Mouse (Mus musculus) right cerebral cortex, postnatal 10 days (tissue): ENCODE measurements at regions not wholly inside any gene's neighbourhood (a gene's known extent, or its start where the extent isn't known, plus 50 kb on each side); places are given as distances from the start of the nearest gene placed in this dataset.

ENCODE experiments used
- DNase-seq, 2 experiments: peaks; one replicate each; pipeline ENCODE4 v3.0.0; 2021; ENCODE audit warnings: low spot score in 2 of 2

DNA sequence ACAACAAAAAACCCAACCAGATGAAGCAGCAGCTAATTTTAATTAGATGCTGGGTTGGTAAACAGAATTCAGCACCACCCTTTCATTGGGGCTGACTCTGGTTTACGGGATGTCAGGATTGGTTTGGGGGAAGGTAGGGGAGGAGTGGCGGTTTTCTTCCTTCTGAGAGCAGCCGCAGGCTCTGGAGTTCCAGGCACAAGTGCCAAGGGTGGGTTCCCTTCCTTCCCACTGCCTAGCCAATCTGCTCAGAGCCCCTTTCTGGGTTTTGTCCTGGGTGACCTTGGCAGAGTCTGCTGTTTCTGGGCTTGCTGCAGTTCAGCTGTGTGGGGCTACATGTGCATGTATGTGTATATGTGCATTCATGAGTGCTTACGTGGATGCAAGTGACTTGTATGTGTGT lies 260.5 kb upstream of the Gm4791 start:
- no peak for DNase-seq

DNA sequence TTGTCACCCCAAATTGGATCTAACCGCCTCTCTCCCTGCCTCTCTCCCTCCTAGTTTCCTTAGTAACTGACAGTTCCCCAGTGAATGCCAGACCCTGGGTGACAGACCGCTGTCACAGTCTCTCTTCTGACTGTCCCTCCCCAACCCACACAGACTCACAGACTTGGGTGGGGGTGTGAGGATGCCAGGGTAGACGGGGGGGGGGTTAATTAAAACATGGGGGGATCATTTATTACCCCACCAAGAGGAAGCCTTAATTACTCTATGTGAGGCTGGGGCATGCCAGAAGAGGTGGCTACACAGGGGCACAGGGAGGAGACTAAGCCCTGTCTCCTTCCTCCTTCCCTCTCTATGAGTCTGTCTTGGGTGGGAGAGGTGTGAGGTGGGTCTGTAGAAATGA lies 261.1 kb upstream of the Gm4791 start:
- no peak for DNase-seq

DNA sequence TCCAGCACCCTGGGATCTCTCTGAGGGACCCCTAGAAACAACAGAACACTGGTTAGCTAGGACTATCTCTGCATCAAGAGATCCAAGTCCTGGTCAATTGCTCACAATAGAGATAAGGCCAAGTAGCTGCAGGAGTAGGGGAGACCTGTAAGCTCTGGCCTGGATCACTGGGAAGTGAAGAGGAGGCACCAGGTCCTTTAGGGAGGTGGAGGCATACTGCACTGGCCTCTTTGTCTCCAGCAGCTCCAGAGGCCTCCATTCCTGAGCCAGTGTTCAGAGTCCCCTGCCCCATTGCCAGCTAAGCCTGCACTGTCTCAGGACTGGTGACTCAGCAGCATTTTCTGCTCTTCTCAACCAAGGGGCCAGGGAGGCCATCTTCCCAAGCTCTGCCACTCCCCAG lies 262.3 kb upstream of the Gm4791 start:
- DNase-seq, result no peak

DNA sequence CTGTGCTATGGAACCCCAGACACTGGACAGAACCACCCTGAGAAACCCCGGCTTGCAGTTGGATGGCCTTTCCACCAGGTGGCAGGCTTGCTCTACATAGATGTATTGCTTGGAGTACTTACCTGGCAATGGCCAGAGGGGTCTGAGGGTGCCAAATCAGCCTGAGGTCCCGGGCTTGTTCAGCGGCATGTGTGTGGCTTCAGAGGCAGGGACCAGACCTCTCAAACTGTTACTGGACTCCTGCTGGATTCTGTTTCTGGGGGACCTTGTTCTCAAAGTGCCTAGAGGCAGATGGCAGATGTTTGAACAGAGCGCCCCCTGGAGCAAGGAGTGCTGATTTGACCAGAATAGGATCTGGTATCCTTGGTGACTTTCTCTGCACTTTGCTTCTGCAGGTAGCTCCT lies 262.9 kb upstream of the Gm4791 start:
- peak; percentile 85 to 92 for DNase-seq

DNA sequence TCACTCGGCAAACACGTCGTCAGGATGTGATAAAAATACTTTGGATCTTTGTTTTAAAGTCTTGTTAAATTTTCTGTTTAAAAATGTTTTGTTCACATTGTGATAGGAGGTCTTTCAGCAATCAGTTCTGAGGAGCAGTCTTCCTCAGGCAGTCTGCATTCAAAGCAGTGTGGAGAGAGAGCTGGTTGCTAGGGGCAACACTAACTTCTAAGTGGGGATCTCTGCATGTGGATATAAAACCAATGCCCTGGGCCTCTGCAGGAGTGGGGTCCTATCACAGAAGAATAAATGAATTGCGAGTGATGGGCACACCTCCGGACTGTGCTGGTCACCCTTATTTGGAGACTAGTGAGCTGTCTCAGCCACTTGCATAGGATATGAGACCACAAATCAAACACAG lies 270.1 kb upstream of the Gm4791 start:
- DNase-seq, result peak; percentile 64 to 75

DNA sequence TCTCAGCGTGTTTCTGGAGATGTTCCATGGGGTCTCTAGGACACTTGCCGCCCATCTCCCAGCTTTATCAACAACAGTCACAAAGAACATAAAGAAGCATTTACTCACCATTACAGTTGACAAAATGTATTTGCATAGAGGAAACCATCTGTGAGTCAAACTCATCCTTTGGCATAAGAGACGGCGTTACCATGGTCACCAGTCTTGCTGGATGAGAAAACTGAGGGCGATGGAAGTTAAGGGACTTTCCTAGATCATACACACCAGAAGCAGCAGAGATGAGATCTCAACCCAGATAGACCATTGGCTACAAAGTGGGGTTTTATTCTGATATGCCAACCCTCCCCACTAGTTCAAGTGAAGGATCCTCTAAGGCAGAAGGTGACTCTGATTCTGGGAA lies 274.3 kb upstream of the Gm4791 start:
- DNase-seq, result peak; percentile 69 to 83

DNA sequence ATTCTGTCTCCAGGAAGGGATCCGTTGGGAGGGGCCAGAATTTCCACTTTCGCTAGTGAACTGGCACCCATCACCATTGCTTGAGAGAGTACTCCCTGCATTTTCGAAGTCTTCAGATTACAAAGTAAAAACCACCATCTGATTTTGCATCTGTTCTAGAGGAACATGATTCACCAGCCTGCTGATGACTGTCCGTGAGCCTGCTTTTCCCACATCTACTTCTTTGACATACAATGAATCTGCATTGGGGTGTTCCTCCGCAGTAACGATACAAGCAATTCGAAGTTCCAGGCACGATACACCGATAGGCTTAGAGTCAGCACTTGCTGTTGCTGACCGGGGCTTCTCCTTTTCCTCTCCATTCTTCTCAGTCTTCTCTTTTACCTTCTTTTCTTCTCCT lies 285.1 kb upstream of the Gm4791 start:
- no peak for DNase-seq

DNA sequence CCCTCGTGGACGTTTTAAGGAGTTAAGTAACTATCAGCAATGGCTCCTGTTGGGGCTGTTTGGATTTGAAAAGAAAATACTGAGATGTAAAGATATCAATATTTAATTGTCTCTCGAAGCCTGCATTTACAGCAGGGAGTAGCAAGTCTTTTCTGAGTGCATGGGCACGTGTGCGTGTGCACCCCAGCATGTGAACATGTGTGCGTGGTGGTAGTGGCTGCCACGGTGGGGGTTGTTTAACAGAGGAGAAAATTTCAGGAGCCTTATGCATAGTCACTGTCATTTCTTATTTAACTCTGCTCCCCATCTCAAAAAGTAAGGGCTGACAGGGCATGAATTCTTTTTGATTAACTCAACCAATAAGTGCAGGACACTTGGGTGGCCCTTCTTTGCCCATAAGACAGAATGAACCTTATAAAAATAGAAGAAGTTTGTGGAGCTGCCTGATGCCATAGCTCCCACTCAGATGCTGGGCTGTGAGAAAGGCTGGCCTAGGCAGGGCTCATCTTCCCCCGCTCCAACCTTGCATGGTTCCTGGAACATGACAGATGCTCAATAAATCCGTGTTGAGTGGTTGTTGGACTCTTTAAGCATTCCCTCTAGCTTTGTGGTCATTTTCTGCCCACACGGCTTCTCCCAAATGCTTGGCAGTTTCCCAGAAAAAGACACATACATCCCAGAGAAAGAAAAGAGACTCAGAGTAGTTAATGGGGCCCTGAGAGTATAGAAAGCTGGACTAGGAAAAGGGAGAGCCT lies 294.2 kb upstream of the Gm4791 start:
- no peak for DNase-seq

DNA sequence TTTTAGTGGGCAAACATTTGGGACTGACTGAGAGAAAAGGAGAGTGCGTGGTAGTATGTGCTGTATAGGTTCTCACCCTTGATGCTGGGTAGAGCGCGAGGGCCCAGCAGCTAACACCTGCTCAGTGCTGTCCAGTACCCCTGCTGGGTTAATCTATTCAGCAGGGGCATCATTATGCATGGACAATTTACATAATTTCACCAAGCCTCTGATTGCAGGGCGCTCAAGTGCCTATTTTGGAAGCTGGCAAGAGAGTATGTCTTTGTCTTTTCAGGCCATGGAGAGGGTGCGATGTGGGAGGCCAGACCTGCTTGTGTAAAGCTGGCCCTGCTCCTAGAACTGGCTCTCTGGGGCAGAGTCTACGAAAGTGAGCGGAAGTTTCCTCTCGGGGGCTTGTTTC lies 294.9 kb upstream of the Gm4791 start:
- DNase-seq, result peak in 1 of 2 experiments; percentile 34

DNA sequence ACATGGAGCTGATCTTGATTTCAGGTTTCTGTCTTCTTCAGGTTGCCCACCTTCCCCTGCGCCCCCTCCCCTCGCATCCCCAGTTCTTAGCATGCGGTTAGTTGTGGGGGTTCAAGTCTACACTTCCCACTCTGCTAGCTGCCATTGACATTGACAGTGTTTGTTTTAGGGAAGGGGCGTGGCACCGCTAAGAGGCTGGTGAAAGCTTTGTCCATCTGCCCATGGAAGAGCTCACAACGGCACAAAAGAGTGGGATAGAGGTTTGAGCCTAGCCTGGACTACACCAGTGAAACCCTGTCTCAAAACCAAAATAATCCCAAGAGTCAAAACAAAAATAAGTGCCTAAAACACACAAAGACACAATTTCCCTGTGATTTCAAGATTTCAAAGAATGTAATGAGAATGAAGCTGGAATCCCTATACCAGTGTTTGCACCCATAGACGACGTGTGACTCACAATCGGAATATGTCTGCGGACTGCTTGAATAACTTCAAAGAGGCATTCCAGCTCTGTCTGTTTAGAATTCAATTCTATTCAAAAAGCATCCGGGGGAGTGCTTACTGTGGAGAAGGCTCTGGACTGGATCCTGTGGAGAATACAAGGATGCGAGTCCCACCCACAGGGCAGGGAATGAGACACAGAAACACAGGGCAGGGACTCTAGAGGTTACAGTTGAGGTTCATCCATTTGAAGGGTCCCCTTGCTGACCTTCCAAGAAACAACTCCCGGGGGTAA lies 295.5 kb upstream of the Gm4791 start:
- DNase-seq, result peak in 1 of 2 experiments; percentile 47

DNA sequence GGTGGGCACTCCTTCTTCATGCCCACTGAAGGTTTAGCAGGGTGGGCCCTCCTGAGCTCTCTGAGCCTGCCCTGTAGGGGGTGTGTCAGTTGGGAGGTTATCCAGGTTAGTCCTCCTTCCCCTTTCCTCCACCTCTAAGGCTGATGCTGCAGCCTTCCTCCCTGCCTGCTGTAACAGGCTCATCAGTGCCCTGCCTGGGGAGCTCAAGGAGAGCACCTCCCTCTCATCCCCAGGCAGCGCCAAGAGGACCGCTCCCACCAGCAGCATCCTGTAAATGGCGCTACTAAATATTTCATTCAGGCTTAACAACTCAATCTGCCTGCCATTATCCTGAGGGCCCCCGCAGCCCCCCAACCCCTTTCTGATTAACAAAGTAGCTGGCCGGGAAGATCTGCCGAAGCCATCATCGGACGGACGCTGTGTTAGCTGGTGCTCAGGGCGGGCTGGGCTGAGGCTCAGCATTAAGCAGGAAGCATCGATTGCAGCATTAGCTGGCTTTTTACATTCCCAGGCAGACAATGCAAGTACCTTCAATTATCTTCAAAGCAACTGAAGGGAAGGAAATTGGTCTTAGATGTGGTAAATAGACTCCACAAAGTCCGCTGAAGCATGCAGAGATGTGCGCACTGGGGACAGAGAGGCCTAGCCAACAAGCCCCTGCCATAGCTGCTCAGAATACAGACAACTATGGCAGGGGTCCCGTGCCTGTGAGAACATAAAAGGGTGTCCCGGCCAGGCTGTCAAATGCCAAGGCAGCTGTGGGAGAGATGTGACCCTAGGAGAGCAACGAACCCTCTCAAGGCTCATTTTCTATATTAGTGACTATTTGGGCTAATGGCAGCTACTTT lies 296.3 kb upstream of the Gm4791 start:
- peak in 1 of 2 experiments; percentile 33 for DNase-seq

DNA sequence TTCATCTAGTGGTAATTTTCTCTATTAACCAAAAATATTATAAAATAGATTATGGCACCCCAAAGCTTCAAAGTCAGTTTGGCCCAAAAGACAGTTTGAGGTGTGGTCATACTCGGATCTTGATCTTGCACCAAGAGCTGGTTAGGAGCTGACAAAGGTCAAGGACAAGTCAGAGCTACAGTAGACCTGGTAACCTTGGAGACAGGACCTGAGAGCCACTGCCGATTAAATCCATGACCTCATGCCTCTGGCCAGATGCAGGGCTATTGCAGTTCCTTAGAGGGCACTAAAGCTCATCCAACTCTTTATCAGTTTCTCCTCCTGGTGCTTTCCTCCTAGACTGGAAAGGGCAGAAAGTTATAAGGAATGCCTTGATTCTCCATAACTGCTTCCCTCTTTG lies 302.4 kb upstream of the Gm4791 start:
- DNase-seq, result no peak

DNA sequence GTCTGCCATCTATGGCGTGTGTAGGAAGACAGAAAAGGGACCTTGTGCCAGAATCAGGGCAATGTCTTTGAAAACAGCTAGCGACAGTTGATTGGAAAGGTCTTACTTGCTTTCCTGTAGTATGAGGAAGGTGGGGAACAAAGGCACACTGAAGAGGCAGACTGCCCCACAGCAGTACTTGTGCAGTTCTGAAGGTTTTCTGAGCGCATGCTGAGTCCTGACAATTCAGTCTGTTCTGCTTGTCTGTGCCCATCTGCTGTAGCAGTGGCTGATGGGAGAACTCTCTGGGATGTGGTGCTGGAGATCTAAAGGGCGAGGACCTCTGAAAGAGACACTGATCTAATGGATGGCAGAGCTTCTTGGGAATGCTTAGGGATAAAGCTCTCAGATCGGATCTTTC lies 309.2 kb upstream of the Gm4791 start:
- no peak for DNase-seq

DNA sequence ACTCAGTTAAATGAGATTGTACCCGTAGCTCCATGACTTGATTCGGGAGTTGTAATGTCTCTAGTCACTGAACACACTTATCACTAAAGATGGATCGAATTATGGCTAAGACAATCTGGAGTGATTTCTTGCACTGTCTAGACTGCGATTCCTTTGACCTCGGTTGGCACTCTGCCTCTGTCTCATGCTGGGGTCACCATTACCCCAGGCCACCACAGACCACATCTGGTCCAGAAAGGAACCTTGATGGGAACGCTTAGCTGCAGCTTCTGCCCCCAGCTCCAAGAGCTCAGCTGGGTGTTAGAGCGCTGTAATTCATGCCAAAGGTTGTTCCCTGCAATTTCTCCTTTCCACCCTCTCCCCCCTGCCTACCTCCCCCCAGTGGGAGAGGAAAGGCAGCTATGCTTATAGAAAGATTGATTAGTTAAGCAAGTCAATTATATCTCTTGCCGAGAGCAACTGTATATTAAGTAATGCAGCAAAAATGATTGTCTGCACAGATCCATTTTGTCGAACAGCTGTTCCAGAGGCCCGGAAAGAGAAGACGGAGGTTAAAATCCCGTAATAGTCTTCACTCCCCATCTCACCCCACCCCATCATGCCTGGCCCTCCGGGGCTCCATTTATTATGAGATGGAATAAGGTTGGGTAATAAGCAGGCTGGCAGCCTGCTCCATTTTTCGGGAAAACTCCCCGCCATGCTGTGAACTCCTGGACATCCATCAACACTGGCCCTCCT lies 314.3 kb upstream of the Gm4791 start:
- DNase-seq, result no peak

DNA sequence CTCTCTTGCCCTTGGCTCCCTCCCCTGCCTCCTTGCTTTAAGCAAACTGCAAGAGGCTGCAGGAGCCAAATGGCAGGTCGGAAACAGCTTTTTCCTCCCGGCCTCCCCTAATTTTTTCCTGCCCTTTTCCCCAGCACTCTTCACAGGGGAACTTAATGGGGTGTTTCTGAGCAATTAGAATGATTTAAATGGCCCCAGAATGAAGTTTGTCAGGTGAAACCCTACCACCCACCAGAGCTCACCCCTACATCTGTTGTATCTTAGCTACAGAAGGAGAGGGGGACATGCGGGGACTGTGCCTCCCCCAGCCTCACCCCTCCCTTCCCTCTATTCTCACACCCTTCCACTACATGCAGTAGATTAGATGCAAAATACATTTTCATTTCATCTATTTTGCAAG lies 326.5 kb upstream of the Gm4791 start:
- DNase-seq, result no peak

DNA sequence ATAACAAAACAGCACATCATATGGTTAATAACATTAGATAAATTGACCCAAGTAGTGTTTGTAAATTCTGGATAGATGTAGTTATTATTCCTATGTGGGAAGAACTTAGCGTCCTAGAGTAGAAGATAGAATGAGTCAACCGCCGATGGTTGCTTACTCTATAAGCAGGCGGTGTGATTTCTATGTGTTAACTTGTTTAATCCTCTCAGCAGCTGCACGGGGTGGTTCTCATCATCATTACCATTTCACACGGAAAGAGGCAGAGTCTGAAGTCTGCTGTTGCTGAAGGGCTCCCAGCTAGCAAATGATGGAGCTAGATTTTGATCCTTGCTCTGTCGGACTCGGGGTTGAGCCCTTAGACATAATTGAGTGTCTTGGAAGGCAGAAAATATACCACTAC lies 334.6 kb upstream of the 4931429L15Rik start:
- peak in 1 of 2 experiments; percentile 38 for DNase-seq

DNA sequence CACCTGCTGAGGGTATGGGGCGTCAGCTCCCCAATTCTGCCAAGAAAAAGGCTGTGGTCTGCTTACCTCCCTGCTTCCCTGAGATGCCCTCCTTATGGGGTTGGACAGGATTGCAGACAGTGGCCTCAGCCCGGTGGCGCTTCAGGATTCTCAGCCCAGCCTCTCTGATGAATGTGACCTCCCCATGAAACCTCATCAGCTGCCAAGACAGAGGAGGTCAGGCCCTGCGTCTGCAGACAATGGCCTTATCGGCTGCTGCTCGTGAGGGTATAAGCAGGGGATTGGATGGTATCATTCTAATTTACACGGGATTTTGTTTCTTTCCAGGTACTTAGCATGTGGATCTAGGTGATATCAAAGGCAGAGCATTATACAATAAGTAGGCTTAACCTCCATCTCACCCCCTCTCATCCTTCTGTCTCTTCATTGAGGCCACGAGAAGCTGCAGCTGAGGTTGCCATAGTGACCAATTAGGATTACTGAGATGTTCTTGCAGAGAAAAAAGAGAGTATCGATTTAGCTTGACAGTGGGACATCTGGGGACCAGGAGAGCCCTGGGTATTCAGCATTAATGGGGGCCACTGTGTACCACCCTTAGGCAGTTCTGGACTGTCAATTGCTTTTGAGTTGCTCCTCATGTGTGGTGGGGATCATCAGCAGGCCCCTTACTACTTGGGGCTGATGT lies 327.6 kb upstream of the 4931429L15Rik start:
- peak in 1 of 2 experiments; percentile 56 for DNase-seq

DNA sequence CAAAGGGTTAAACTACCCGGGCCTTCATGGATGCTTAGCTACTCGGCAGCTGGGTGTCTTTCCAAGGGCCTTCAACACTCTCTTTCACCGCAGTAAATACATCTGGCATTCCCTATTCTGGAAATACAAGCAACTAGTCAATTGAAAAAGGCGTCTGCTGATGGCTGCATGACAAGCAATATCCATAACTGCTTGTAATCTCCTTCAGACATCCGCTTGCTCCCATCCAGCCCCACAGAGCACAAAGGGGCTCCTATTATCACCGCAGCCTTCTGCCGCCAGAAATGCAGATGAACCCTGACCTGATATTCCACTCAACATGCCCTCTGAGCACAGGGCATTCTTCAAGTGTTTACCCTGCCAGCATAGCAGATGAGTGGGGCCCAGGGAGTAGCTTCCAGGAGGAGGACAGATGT lies 325.7 kb upstream of the 4931429L15Rik start:
- DNase-seq, result peak in 1 of 2 experiments; percentile 41

DNA sequence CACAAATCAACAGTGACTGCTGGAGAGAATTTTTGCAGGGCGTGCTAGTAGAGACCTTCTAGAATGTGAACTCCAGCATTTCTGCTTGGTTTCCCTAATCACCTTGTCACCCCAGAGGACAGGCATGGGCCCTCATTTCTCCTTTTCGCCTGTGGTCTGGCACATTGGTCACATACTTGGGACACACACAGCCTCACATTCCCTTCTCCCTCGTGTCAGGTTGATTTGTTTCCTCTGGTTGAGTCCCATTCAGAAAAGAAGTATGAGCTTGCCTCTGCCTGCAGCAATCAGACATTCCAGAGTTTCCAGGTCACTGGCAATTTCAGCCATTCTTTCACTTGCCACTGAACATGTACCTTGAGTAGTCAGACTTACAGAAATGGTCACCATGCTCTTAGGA lies 323.8 kb upstream of the 4931429L15Rik start:
- no peak for DNase-seq

DNA sequence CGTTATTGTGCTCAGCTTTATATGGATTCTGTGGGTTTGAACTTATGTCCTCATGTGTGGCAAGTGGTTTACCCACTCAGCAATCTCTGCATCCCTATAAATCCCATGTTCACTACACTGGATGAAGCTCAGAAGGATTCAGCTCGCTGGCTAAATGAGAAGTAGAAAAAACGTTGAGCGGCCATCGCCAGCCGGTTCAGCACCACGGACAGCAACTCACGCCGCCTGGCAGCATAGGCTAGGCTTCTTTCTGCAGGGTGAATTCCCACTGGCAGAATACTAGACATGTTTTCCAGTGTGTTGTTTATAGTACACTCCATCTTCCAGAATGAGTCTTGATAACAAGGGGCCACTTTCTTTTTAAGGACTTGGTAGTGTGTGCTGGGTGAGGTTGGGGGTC lies 322.9 kb upstream of the 4931429L15Rik start:
- DNase-seq, result no peak
